10 mouse cellular contexts compared by ENCODE assay signal in the genomic region with DNA sequence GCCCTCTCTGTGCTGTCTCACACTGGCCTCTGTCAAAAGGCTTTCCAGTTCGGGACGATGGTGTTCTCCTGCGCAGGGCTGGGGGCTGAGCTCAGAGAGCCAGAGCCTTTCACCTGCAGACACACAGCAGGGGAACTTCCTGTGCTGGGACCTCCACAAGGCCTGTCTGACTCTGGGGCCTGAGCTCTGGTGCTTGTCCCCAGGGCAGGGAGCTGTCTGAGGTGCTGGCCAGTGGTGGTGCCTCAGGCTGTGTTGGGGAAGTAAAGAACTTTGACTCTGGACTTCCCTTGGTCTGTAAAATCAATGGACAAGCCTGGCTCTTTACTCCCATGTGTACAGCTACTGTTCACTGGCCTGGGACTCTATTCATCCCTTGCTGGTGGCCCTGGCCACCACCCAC. TPM values are rescaled to one million over a fixed set of nuclear protein-coding genes. Genes with fewer than 3 reads are reported as not detected.
DNase-seq lines count a peak whose midpoint lies in the region; ATAC-seq and TF ChIP-seq lines count a peak whose summit lies in the region.
"Had no signal": no experiment of that assay in that cellular context is flagged by ENCODE, and none has a peak within 500 bp of the region (broad histone marks: within the 10 kb centered on the region; RNA-seq: fewer than 3 reads in every experiment).

No protein-coding gene starts in this region.

- no peak for TF ChIP-seq CTCF in lung, embryonic 14.5 days (IDR thresholded peaks at IDR 0.05; ENCODE audit: low read depth)

- H3K4me3 ChIP-seq in lung, embryonic 14.5 days (ENCODE audit: low read depth, low read length), result no peak overlapping the region
- H3K4me3 ChIP-seq in liver, embryonic 11.5 days (ENCODE audit: low read depth, low read length), result no peak overlapping the region
- H3K4me3 ChIP-seq: left cerebral cortex, adult 2 months; megakaryocyte, embryonic 14.5 days had no signal

- peak; percentile 35 for DNase-seq in adrenal gland, postnatal 25 days
- DNase-seq in adrenal gland, adult 8-10 months, result no peak
- DNase-seq in lung, embryonic 14.5 days, result peak; percentile 82
- DNase-seq in lung, postnatal 25 days (ENCODE audit: low spot score), result no peak
- DNase-seq in embryo, embryonic 10 days (ENCODE audit: low spot score), result peak; percentile 68
- DNase-seq in liver, embryonic 11.5 days (ENCODE audit: low spot score), result peak; percentile 64
- DNase-seq in gastrocnemius, adult 18-20 months (ENCODE audit: low spot score), result no peak
- no peak for DNase-seq in right cerebral cortex, adult 18-20 months

- H3K4me2 ChIP-seq in lung, embryonic 14.5 days, result no peak overlapping the region
- H3K4me2 ChIP-seq in liver, embryonic 11.5 days, result no peak overlapping the region

- no peak overlapping the region for H3K9ac ChIP-seq in lung, embryonic 14.5 days
- H3K9ac ChIP-seq in liver, embryonic 11.5 days (ENCODE audit: low read depth, low read length), result no peak overlapping the region

- H3K9me3 ChIP-seq in lung, embryonic 14.5 days (ENCODE audit: low read depth, low read length), result no peaks in the 10 kb centered on the region
- H3K9me3 ChIP-seq in liver, embryonic 11.5 days (ENCODE audit: control insufficient read depth, low read length), result no peaks in the 10 kb centered on the region
- H3K9me3 ChIP-seq: megakaryocyte, embryonic 14.5 days had no signal

- H3K27ac ChIP-seq in lung, embryonic 14.5 days (ENCODE audit: low read depth), result no peak overlapping the region
- no peak overlapping the region for H3K27ac ChIP-seq in liver, embryonic 11.5 days (ENCODE audit: low read depth, low read length)
- H3K27ac ChIP-seq: left cerebral cortex, adult 2 months had no signal

- WGBS in lung, embryonic 14.5 days, result 15% methylated on average over 3 of the region's 3 CpGs
- 5% methylated on average over 3 of the region's 3 CpGs for WGBS in liver, embryonic 11.5 days

- H3K27me3 ChIP-seq in lung, embryonic 14.5 days (ENCODE audit: insufficient read depth, low read length), result no peaks in the 10 kb centered on the region
- H3K27me3 ChIP-seq in liver, embryonic 11.5 days (replicated peaks; ENCODE audit: control insufficient read depth, insufficient read depth, low read length), result 0 out of 2 replicates have a peak, but pooled peaks cover 5% of the 10 kb centered on the region

- ATAC-seq in lung, embryonic 14.5 days (ENCODE audit: insufficient read depth), result no peak
- no peak for ATAC-seq in liver, embryonic 11.5 days (replicated peaks; ENCODE audit: low FRiP score)

- H3K36me3 ChIP-seq in lung, embryonic 14.5 days (ENCODE audit: insufficient read depth), result no peaks in the 10 kb centered on the region
- H3K36me3 ChIP-seq in liver, embryonic 11.5 days (ENCODE audit: control insufficient read depth, insufficient read depth, low read length), result no peaks in the 10 kb centered on the region

- H3K4me1 ChIP-seq in lung, embryonic 14.5 days (ENCODE audit: insufficient read depth), result no peaks in the 10 kb centered on the region
- H3K4me1 ChIP-seq in liver, embryonic 11.5 days (replicated peaks; ENCODE audit: control insufficient read depth, insufficient read depth, low read length), result no peaks in the 10 kb centered on the region

RNA-seq across cellular contexts. Expression of a gene that starts 8.8 kb away (rescaled TPM):
- 10.1 and 11.3 TPM in 2 replicates for total RNA-seq in adrenal gland, postnatal 25 days (2021)
- total RNA-seq in adrenal gland, adult 8-10 months (2022), result 10 to 100 TPM in 3 of 4 experiments, 1 to 10 TPM in 1; 8.8 to 24.6 (median 14.7) TPM
- polyA plus RNA-seq in lung, embryonic 14.5 days (2014; fragmentation: Nextera tagmentation; extraction: Ambion mirVana), result 22.9 and 32.3 TPM in 2 replicates
- 33.3 and 36.3 TPM in 2 replicates for polyA plus RNA-seq in liver, embryonic 11.5 days (2014; fragmentation: Nextera tagmentation; extraction: Ambion mirVana)
- total RNA-seq in gastrocnemius, adult 18-20 months (2021), result 10 to 100 TPM; 40.1 to 51.6 TPM

Comparison
In these comparisons a context has a peak if more than half of its experiments do, and no peak if none do; other contexts are left out.
1. DNase-seq: peak in adrenal gland, postnatal 25 days (single experiment), lung, embryonic 14.5 days (single experiment), embryo, embryonic 10 days (single experiment) and liver, embryonic 11.5 days (single experiment); none in adrenal gland, adult 8-10 months (single experiment), lung, postnatal 25 days (single experiment), gastrocnemius, adult 18-20 months (single experiment) and right cerebral cortex, adult 18-20 months (single experiment).